Mouse (Mus musculus) cerebellum, adult 18-20 months (tissue): Measurements from ENCODE around the gene Cdk19.
A peak's percentile ranks its signal among the peaks of the same experiment; 100 is the strongest.

Experiments used
- DNase-seq, 2 experiments: peaks; one replicate each; pipeline ENCODE4 v3.0.0; 2021

The Cdk19 gene

DNA sequence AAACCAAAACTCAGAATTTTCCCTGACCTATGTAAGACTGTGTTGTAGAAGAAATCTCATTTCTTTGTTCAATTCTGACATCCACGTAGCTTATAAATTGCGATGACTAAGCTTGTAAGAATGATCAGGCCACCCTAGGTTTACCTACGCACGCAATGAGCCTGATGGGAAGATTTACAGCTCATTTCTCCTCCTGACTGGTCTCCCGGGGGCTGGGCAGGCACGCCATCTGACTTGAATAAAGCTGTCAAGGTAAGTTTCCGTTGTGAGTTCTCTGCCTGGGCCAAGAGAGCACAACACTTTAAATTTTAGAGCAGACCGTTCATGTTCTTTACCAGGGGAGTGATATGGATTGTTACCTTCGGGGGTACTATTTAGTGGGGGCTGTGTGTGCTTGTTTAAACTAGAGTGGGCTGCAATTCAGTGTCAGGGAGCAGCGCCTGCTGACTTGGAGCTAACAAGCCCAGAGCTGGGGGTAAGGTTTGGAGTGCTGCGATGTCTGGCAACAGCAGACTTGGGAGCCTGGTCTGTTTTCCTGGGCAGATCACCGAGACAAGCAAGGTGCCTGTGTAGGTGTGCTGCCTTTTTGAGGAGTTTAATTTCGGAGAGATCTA, at the start of gene Cdk19:
TSS of gene Cdk19 (plus strand) at position 214 of the 614 bp plus-strand sequence.
- DNase-seq, result no peak

DNA sequence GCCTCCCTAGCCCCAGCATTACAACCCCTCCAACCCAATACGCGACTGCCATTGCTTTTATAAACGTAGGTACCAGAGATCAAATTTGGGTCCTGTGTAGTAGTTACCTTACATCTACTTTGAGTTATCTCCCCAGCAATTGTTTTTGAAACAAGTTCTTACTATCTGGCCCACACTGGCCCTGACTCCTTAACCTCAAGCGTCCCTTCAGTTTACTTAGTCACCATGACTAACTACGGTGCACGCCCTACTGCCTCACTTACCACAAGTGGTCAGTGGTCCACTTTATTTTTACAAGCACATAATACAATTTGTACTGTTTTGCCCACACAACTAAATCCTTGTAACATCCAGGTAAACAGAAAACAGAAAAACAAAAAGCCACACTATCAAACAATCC, 46.7 kb upstream of the Cdk19 start:
- DNase-seq, result no peak

- DNase-seq, result peak; percentile 78 to 80
Measured at GRCm38 (mm10) chr10:40300648-40301171, 38.7 kb upstream of the Cdk19 start.

DNA sequence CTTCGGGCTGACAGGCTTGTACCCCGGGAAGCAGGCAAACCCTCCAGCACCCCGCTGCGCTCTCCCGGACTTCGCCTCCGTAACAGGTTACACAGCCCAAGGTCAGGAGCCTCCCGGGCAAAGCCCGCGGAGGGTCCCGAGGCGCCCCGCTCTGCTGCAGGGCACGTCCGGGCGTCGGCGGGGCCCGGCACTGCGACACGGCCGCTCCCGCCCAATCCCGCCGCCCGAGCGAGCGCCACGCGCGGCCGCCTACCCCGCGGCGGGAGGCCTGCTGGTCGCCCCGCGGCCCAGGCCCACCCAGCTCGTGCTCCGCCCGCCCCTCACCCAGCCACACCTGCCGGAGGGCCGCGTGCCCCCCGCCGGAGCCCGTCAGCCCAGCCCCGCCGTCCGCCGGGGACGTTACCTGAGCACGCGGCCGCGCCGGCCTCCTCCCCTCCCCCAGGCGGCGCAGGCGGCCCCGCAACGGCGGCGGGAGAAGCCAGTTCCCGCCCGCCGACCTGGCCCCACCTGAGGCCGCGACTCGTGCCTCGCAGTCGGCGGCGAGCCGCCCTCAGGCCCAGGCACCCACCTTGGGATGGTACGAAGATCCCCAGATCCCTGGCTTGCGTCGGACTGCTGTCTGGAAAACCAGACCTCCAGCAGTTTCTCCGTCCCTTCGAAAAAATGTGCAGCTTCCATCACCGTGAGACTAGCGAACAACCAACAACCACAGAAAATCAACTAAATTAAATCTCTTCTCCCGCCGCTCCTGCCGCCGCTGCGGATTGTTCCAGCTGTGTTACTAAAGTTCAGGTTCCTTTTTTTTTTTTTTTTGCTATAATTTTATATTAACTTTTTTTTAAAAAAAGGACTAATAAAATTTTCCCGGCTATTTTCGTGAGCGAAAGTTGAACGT, 37.9 kb upstream of the Cdk19 start:
- DNase-seq, result peak; percentile 45 to 78

GRCm38 (mm10) chr10:40302140-40302985, 37.0 kb upstream of the Cdk19 start, which contains the start of gene Amd1:
Gene Amd1, minus strand, starts transcription at chr10:40302186.
- peak; percentile 100 for DNase-seq

DNA sequence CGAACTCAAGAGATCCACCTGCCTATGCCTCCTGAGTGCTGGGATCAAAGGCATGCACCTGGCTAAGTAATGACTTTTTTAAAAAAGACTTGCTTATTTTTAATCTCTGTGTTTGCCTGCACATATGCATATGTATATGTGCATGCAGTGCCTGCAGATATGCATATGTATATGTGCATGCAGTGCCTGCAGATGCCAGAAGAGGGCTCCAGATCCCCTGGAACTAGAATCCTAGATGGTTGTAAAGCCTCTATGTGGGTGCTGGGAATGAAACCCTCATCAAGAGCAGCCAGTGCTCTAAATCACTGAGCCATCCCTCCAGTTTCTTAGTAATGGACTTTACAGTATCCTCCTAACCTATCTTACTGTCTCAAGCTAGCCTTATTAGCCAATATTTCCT, 33.4 kb upstream of the Cdk19 start:
- no peak for DNase-seq

DNA sequence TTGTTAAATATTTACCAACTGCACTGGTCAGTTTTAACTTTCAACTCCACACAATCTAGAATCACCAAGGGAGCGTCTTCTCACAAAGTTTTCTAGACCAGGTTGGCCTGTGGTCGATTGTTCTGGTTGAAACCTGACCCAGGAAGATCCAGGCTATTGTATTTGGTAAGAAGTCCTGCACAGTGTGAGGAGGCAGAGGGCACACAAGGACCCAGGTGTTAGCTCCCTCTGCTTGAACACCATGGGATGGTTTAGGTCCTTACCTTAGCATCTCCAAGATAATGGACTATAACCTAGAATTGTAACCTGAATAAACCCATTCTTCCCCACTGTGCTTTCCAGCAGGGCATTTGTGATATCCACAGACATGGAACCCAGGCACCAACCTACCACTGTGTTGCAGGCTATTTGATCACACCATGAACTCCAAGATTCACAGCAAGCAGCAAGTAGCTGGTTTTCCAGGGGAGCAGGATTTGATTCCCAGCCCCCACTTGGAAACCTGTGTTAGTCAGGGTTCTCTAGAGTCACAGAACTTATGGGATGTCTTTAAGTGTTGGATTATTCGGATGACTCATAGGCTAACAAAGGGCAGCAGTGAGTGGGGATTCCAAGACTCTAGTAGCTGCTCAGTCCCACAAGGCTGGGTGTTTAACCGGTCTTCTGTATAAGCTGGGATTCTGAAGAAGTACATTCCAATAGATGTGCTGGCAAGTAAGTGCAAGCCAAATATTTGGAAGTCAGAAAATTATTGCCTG, 31.4 kb upstream of the Cdk19 start:
- DNase-seq, result no peak

- DNase-seq, result no peak
Measured at GRCm38 (mm10) chr10:40309884-40310635, 29.3 kb upstream of the Cdk19 start.

- DNase-seq, result no peak
Measured at GRCm38 (mm10) chr10:40312781-40313180, 26.6 kb upstream of the Cdk19 start.

DNA sequence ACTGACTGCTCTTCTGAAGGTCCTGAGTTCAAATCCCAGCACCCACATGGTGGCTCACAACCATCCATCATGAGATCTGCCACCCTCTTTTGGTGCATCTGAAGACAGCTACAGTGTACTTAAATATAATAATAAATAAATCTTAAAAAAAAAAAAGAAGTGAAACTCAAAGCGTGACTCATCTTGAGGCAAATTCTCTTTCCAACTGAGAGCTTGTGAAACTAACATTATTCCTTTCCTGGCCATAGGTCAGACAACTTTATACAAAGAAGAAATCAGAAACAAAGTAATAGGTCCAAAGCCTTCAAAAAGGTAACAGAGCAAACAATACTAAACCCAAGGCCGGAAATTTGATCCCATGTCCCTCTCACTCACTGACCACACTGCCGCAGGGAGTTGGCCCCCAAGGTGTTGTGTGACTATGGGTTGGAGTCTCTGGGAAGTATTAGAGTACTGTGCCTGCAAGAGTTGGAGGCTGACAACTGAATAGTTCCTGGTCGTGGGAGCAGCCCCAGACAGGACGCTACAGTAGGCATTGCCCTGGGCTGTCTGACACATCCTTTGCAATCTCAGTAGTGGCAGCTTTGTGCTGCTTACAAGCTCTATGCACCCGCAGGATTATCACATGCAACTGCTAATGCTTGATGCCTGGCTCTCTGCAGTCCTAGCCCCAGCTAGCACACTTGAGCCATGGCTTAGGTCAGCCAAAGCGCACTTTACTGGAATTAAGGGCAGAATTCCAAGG, 22.4 kb upstream of the Cdk19 start:
- DNase-seq, result no peak

DNA sequence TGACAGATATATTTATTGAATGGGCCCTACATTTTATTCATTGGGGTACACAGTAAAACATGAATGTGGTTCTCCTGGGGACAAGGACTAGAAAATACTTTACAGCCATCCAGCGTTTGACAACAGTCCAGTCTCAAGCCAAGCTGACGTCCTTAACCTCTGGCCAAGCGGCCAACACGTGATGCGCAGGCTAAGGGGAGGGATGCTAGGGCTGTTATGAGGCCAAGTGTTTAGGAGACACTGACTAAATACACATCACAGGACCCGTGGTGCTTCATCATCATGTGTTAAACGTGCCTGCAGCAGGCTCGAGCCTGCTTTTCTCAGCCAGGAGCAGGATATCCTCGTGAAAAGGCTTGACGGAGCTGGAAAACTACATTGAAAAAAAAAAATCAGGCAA, 19.1 kb upstream of the Cdk19 start:
- no peak for DNase-seq

DNA sequence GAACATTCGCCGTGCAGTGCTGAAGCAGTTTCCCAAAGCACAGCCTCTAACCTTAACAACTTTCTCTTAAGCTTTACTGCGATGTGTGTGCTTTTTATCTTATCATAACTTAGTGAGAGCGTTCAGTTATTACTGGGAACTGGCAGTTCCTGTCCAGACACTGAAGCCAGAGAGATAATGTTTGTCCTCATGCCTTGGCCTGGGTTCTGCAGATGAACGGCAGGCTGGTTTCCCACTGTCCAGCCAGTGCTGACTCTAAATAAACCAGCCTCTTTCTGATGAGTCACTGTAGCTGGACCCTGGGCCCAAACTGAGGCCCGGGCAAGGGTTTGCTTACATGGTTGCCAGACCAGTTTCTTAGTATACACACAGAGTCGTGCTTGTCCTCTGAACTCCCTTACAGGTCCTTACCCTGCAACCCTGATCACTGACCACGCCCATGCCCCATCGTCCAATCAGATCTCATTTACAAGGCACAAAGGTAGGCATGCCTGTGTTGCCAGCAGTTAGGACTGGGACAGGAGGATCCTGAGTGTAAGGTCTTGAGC, 11.3 kb upstream of the Cdk19 start:
- no peak for DNase-seq

DNA sequence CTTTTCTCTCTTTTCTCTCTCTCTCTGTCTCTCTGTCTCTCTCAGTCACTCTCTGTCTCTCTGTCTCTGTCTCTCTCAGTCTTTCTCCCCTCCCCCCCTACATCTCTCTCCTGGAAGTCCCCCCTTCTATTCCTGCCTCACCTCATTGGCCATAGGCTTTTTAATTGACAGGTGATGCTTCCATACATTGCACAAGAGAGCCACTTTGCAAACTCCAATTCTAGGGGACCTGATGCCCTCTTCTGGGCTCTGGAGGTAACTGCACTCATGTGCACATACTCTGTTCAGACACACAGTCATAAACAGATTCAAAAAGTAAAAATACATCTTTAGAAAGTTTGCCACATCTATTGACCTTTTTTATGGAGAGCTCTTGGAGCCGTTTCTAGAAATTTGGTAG, 9.1 kb upstream of the Cdk19 start:
- DNase-seq, result no peak

DNA sequence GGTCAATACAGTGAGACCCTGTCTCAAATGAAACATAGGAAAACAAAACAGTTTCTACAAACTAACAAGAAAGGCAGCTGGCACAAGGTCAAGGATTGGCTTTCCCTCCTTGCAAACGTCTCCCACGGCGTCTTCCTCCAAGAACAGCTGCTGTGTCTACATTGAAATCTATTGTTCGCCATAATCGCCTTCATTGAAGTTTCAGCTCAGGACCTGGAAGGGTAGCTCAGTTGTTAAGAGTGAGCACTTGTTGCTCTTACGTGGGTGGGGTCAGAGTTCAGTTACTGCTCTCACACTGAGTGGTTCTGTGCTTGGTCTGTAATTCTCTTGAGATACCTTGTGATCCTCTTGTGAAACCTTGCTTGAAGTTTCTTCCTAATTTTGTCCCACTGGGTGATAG, 6.5 kb upstream of the Cdk19 start:
- DNase-seq, result no peak

DNA sequence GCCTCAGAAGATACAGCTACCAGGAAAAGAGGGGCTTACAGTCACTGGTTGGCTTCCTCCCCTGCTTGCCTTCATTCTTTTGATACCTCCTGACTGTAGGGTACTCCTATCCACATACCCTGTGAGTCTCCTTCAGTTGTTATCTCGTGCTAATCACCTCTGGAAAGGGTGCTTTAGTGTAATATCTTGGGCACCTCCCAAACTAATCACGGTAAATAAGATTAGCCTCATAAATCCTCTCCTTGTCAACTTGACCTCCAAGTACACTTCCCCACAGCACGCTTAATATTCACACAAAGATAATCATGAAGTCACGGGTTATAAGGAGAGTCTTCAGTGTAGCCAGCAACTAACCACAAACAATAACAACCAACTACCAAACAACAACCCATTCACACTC, 2.7 kb downstream of the Cdk19 start:
- DNase-seq, result no peak

- no peak for DNase-seq
Measured at GRCm38 (mm10) chr10:40346776-40347403, 7.5 kb downstream of the Cdk19 start.

DNA sequence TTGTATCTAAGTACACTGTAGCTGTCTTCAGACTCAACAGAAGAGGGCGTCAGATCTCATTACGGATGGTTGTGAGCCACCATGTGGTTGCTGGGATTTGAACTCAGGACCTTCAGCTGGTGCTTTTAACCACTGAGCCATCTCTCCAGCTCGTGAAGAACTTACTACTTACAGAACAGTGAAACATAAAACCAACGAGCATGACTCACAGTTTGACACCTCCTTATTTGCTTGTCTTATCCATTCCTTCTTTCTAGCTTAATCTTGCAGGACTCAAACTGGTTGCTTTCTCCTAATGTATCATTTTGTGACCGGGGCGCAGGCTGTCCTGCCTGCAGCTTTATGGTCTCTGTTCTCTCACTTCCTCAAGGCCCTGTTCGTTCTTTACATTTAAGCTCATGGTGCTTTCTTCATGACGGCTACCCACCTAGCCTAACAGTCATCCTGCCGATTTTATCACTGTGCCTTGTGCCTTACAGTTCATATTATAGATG, 8.1 kb downstream of the Cdk19 start:
- DNase-seq, result no peak

DNA sequence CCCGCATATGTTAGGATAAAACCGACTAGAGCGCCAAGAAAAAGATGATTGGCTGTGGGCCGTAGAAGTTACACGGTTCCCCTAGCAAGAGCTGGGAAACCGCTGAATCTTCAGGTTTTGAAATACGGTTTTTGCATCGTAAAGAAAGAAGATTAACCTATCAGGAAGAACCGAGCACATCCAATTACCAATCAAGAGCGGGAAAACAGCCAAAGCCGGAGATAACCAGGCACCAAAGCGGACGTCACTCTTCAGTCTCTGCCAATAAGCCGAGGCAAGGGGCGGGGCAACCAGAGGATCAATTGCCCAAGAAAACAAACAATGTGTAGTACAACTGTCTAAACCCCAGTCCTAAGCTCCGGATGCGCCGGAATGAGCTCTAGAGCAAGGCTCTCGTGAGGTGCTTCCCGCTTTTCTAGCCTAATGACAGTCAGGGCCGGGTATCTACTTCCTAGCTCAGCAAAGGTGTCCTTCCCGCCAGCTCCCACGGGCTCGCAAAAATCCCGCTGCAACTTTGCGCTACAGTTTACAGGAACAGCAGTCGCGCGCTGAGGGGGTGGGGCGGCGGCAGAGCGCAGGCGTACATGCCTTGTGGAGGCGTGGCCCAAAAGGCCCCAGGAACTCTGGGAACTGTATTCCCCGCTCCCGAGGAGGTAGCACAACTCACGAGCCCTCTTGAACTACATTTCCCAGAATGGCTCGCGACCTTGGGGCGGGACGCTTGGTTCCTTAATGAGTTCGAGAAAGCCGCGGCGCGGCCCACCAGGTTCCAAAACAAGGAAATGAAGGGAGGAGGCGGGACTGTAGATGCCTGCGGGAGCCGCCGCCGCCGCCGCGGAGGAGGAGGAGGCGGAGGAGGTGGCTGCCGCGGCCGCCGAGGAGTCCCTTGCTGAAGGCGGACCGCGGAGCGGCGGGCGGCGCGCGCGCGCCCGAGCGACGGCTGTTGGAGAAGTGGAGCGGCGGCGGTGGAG, 9.5 kb downstream of the Cdk19 start:
- peak; percentile 95 to 99 for DNase-seq
